12 mouse cellular contexts compared by ENCODE assay signal in the genomic region with DNA sequence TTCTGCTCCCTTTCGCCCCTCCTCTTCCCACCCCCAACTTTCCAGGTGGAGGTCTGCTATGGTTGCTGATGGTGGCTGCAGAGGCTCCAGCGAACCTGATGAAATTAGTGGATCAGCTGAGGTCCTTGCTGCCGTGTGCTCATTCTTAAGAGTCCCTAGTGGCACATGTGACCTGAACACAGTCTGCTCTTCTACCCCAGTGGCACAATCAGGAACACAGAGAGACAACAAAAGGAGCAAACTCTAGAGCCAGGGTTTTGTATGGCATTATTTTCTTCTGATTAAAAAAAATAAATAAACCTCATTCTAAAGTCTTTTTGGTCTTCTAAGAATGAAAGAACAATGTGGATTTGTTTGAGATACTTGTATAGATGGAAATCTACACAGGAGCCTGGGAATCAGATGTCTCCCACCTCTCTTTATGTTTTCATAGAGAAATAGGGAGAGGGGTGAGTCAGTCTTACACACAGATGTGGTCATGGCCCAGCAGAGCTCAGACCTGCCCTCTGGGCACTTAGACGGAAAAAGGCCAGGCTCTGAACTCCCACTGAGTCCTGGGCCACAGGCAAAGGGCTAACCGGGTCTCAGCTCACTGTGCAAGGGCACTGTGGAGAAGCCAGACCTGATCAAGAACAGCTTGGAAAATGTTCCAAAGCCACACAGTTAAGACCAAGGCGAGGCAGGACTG. TPM values are rescaled to one million over a fixed set of nuclear protein-coding genes. Genes with fewer than 3 reads are reported as not detected.
A peak's percentile ranks its signal among the peaks of the same experiment; 100 is the strongest.
DNase-seq lines count a peak whose midpoint lies in the region; ATAC-seq and TF ChIP-seq lines count a peak whose summit lies in the region.
"Had no signal": no experiment of that assay in that cellular context is flagged by ENCODE, and none has a peak within 500 bp of the region (broad histone marks: within the 10 kb centered on the region; RNA-seq: fewer than 3 reads in every experiment).

No protein-coding gene starts in this region.

- TF ChIP-seq POLR2A in bone marrow, adult 2 months (IDR thresholded peaks at IDR 0.05; ENCODE audit: borderline replicate concordance, control insufficient read depth, low read depth, low read length): no peak

- H3K27ac ChIP-seq in lung, embryonic 16.5 days (ENCODE audit: low read length): no peak overlapping the region
- no peak overlapping the region for H3K27ac ChIP-seq in lung, postnatal 0 days (ENCODE audit: low read length)
- H3K27ac ChIP-seq in bone marrow, adult 2 months (ENCODE audit: control insufficient read depth, insufficient read depth, low read depth, low read length, poor library complexity): peak overlapping the region; percentile 78
- H3K27ac ChIP-seq in limb, embryonic 15.5 days: 0 out of 2 replicates have a peak overlapping the region, but pooled peaks have one; percentile 17
- H3K27ac ChIP-seq: midbrain, embryonic 13.5 days; neural tube, embryonic 12.5 days had no signal

- no peak for TF ChIP-seq EP300 in lung, postnatal 0 days (IDR thresholded peaks at IDR 0.05)

- 62% methylated on average over 6 of the region's 6 CpGs for WGBS in lung, embryonic 16.5 days
- 64% methylated on average over 6 of the region's 6 CpGs for WGBS in lung, postnatal 0 days
- 31% methylated on average over 6 of the region's 6 CpGs for WGBS in bone marrow, adult 2 months
- 46% methylated on average over 6 of the region's 6 CpGs for WGBS in limb, embryonic 15.5 days

- DNase-seq in lung, postnatal 0 days (ENCODE audit: low spot score): no peak
- no peak for DNase-seq in cerebellum, adult 8-10 months
- DNase-seq in adrenal gland, adult 2 months: no peak
- DNase-seq: kidney, adult 11 months; lung, postnatal 10 days had no signal

- no peaks in the 10 kb centered on the region for H3K4me1 ChIP-seq in lung, embryonic 16.5 days (replicated peaks; ENCODE audit: control insufficient read depth, insufficient read depth, low read length)
- H3K4me1 ChIP-seq in lung, postnatal 0 days (ENCODE audit: insufficient read depth, low read depth, low read length): no peaks in the 10 kb centered on the region
- peaks cover 18% of the 10 kb centered on the region for H3K4me1 ChIP-seq in bone marrow, adult 2 months (ENCODE audit: control insufficient read depth, insufficient read depth, low read length)
- peaks cover 5% of the 10 kb centered on the region for H3K4me1 ChIP-seq in limb, embryonic 15.5 days
- H3K4me1 ChIP-seq: midbrain, embryonic 13.5 days; neural tube, embryonic 12.5 days had no signal

- H3K9me3 ChIP-seq in lung, embryonic 16.5 days (ENCODE audit: control insufficient read depth, low read length): no peaks in the 10 kb centered on the region
- H3K9me3 ChIP-seq in lung, postnatal 0 days (ENCODE audit: low read length): no peaks in the 10 kb centered on the region
- H3K9me3 ChIP-seq in limb, embryonic 15.5 days: no peaks in the 10 kb centered on the region
- H3K9me3 ChIP-seq: midbrain, embryonic 13.5 days; neural tube, embryonic 12.5 days had no signal

- no peak overlapping the region for H3K4me3 ChIP-seq in lung, embryonic 16.5 days (ENCODE audit: low read length)
- no peak overlapping the region for H3K4me3 ChIP-seq in lung, postnatal 0 days (ENCODE audit: low read depth, low read length)
- H3K4me3 ChIP-seq in bone marrow, adult 2 months (replicated peaks; ENCODE audit: control insufficient read depth, low read depth, low read length): no peak overlapping the region
- H3K4me3 ChIP-seq in limb, embryonic 15.5 days: no peak overlapping the region
- H3K4me3 ChIP-seq: midbrain, embryonic 13.5 days; neural tube, embryonic 12.5 days had no signal

- ATAC-seq in lung, embryonic 16.5 days (ENCODE audit: low read depth): 0 out of 2 replicates have a peak, but pooled peaks have one; percentile 12
- no peak; the same call in 1 of the 2 replicates for ATAC-seq in lung, postnatal 0 days
- no peak for ATAC-seq in limb, embryonic 15.5 days (ENCODE audit: insufficient number of reproducible peaks, low FRiP score, low TSS enrichment, low read depth)
- peak; percentile 18; the same call in 1 of the 2 replicates for ATAC-seq in megakaryocyte-erythroid progenitor cell, adult 5-6 weeks (replicated peaks; ENCODE audit: low FRiP score, low TSS enrichment, poor library complexity, severe bottlenecking)
- ATAC-seq: activated CD4-positive, CD25-positive, alpha-beta regulatory T cell, adult 4 months; midbrain, embryonic 13.5 days had no signal

- H3K27me3 ChIP-seq in lung, embryonic 16.5 days (ENCODE audit: control insufficient read depth, insufficient read depth, low read depth, low read length): no peaks in the 10 kb centered on the region
- H3K27me3 ChIP-seq in lung, postnatal 0 days (replicated peaks; ENCODE audit: insufficient read depth, low read length): no peaks in the 10 kb centered on the region
- no peaks in the 10 kb centered on the region for H3K27me3 ChIP-seq in limb, embryonic 15.5 days
- H3K27me3 ChIP-seq: midbrain, embryonic 13.5 days; neural tube, embryonic 12.5 days had no signal

- TF ChIP-seq CTCF in lung, postnatal 0 days (IDR thresholded peaks at IDR 0.05): no peak
- TF ChIP-seq CTCF in bone marrow, adult 2 months (IDR thresholded peaks at IDR 0.05; ENCODE audit: control insufficient read depth, insufficient read depth, low read length): no peak

- H3K4me2 ChIP-seq in lung, embryonic 16.5 days (ENCODE audit: low read depth, low read length): no peak overlapping the region
- no peak overlapping the region for H3K4me2 ChIP-seq in lung, postnatal 0 days (replicated peaks; ENCODE audit: low read depth, low read length)
- no peak overlapping the region for H3K4me2 ChIP-seq in limb, embryonic 15.5 days
- H3K4me2 ChIP-seq: midbrain, embryonic 13.5 days; neural tube, embryonic 12.5 days had no signal

- no peaks in the 10 kb centered on the region for H3K36me3 ChIP-seq in lung, embryonic 16.5 days (ENCODE audit: control insufficient read depth, insufficient read depth, low read length)
- H3K36me3 ChIP-seq in lung, postnatal 0 days (ENCODE audit: insufficient read depth, low read length): no peaks in the 10 kb centered on the region
- no peaks in the 10 kb centered on the region for H3K36me3 ChIP-seq in limb, embryonic 15.5 days
- H3K36me3 ChIP-seq: midbrain, embryonic 13.5 days; neural tube, embryonic 12.5 days had no signal

- no peak overlapping the region for H3K9ac ChIP-seq in lung, embryonic 16.5 days (ENCODE audit: low read length)
- no peak overlapping the region for H3K9ac ChIP-seq in lung, postnatal 0 days (replicated peaks; ENCODE audit: low read depth)
- H3K9ac ChIP-seq in limb, embryonic 15.5 days: no peak overlapping the region
- H3K9ac ChIP-seq: midbrain, embryonic 13.5 days; neural tube, embryonic 12.5 days had no signal

RNA-seq across cellular contexts. Expression of a gene that starts 1.9 kb away (rescaled TPM):
- polyA plus RNA-seq in lung, embryonic 16.5 days (2015; fragmentation: Nextera tagmentation; extraction: Ambion mirVana): 1.2 and 2.4 TPM in 2 replicates
- polyA plus RNA-seq in lung, postnatal 0 days (2015; fragmentation: Nextera tagmentation; extraction: Ambion mirVana): 2.2 and 2.4 TPM in 2 replicates
- 3.0 and 11.1 TPM in 2 replicates for polyA plus RNA-seq in bone marrow, adult 2 months (2011; ENCODE audit: insufficient read depth, insufficient read length, low replicate concordance, missing spikeins)
- 0.35 and 0.68 TPM in 2 replicates for polyA plus RNA-seq in limb, embryonic 15.5 days (2015; fragmentation: Nextera tagmentation; extraction: Ambion mirVana)
- 1.5 and 4.6 TPM in 2 replicates for total RNA-seq in megakaryocyte-erythroid progenitor cell, adult 5-6 weeks (2014; fragmentation: Nextera tagmentation)
- 1.8 and 4.4 TPM in 2 replicates for total RNA-seq in megakaryocyte-erythroid progenitor cell, adult 5-6 weeks (2017)
- 1 to 10 TPM; 1.3 to 2.1 TPM for total RNA-seq in adrenal gland, adult 2 months (2021)
- polyA plus RNA-seq in adrenal gland, adult 2 months (2012; rRNA removed): 2.3 and 2.8 TPM in 2 replicates

RNA-seq across cellular contexts. Expression of a gene that starts 58.1 kb away (rescaled TPM):
- 207 and 209 TPM in 2 replicates for polyA plus RNA-seq in lung, embryonic 16.5 days (2015; fragmentation: Nextera tagmentation; extraction: Ambion mirVana)
- polyA plus RNA-seq in lung, postnatal 0 days (2015; fragmentation: Nextera tagmentation; extraction: Ambion mirVana): 158 and 175 TPM in 2 replicates
- 57.3 and 107 TPM in 2 replicates for polyA plus RNA-seq in bone marrow, adult 2 months (2011; ENCODE audit: insufficient read depth, insufficient read length, low replicate concordance, missing spikeins)
- polyA plus RNA-seq in limb, embryonic 15.5 days (2015; fragmentation: Nextera tagmentation; extraction: Ambion mirVana): 222 and 245 TPM in 2 replicates
- 75.8 and 77.7 TPM in 2 replicates for total RNA-seq in megakaryocyte-erythroid progenitor cell, adult 5-6 weeks (2014; fragmentation: Nextera tagmentation)
- 107 and 112 TPM in 2 replicates for total RNA-seq in megakaryocyte-erythroid progenitor cell, adult 5-6 weeks (2017)
- total RNA-seq in adrenal gland, adult 2 months (2021): 100 to 1,000 TPM; 149 to 155 TPM
- 62.9 and 65.8 TPM in 2 replicates for polyA plus RNA-seq in adrenal gland, adult 2 months (2012; rRNA removed)

Comparison
In these comparisons a context has a peak if more than half of its experiments do, and no peak if none do; other contexts are left out.
1. ATAC-seq: peak in lung, embryonic 16.5 days (single experiment) and megakaryocyte-erythroid progenitor cell, adult 5-6 weeks (single experiment); none in lung, postnatal 0 days (single experiment) and limb, embryonic 15.5 days (single experiment).
2. H3K27ac ChIP-seq: peak in bone marrow, adult 2 months (single experiment) and limb, embryonic 15.5 days (single experiment); none in lung, embryonic 16.5 days (single experiment) and lung, postnatal 0 days (single experiment).